Mouse (Mus musculus): ENCODE data around the gene Pros1.

The Pros1 gene

GRCm38 (mm10) chr16:62861455-62861854 lies 7.3 kb downstream of the Pros1 start:
- no peak for DNase-seq (ENCODE audit: low spot score)

- no peak for DNase-seq (ENCODE audit: low spot score)
These were observed 18.6 kb downstream of the Pros1 start for GRCm38 (mm10) chr16:62872688-62873117.

GRCm38 (mm10) chr16:62873180-62873579 lies 19.1 kb downstream of the Pros1 start:
- DNase-seq (ENCODE audit: low spot score) = no peak

- DNase-seq (ENCODE audit: low spot score) = no peak
These were observed 20.0 kb downstream of the Pros1 start for GRCm38 (mm10) chr16:62874065-62874464.

GRCm38 (mm10) chr16:62895824-62896223 lies 41.7 kb downstream of the Pros1 start:
- DNase-seq (ENCODE audit: low spot score) = no peak

GRCm38 (mm10) chr16:62911364-62911763 lies 57.3 kb downstream of the Pros1 start:
- no peak for DNase-seq (ENCODE audit: low spot score)

- DNase-seq (ENCODE audit: low spot score) = no peak
These were observed 58.1 kb downstream of the Pros1 start for GRCm38 (mm10) chr16:62912246-62912645.

- DNase-seq (ENCODE audit: low spot score) = no peak
These were observed 61.4 kb downstream of the Pros1 start for GRCm38 (mm10) chr16:62915530-62915929.

GRCm38 (mm10) chr16:62922245-62922644 lies 68.1 kb downstream of the Pros1 start:
- DNase-seq (ENCODE audit: low spot score) = no peak

- DNase-seq (ENCODE audit: low spot score) = no peak
These were observed 77.2 kb downstream of the Pros1 start for GRCm38 (mm10) chr16:62931341-62931740.

GRCm38 (mm10) chr16:62936316-62936715 lies 82.2 kb downstream of the Pros1 start:
- DNase-seq (ENCODE audit: low spot score) = no peak

- peak; percentile 37 for DNase-seq (ENCODE audit: low spot score)
These were observed 86.4 kb downstream of the Pros1 start for GRCm38 (mm10) chr16:62940388-62941003.

GRCm38 (mm10) chr16:62941763-62942162 lies 87.7 kb downstream of the Pros1 start:
- no peak for DNase-seq (ENCODE audit: low spot score)

GRCm38 (mm10) chr16:62942418-62943410 lies 88.6 kb downstream of the Pros1 start:
- no peak for DNase-seq (ENCODE audit: low spot score)

GRCm38 (mm10) chr16:62958485-62958884 lies 104.4 kb downstream of the Pros1 start:
- no peak for DNase-seq (ENCODE audit: low spot score)

GRCm38 (mm10) chr16:62964361-62964763 lies 110.3 kb downstream of the Pros1 start:
- DNase-seq (ENCODE audit: low spot score) = peak; percentile 30

GRCm38 (mm10) chr16:62971673-62972332 lies 117.7 kb downstream of the Pros1 start:
- no peak for DNase-seq (ENCODE audit: low spot score)

GRCm38 (mm10) chr16:62974926-62975325 lies 120.8 kb downstream of the Pros1 start:
- DNase-seq (ENCODE audit: low spot score) = no peak

Data from left cerebral cortex, adult 11 months (tissue).